Mouse (Mus musculus) small intestine, adult 10 weeks (tissue): Measurements from ENCODE around the gene Mosmo. TPM values are rescaled to one million over a fixed set of nuclear protein-coding genes. Genes with fewer than 3 reads are reported as not detected.

Source experiments
- polyA plus RNA-seq: library from polyadenylated mRNA; stranded (reverse); fragments of 350-450 nt; fragmentation: Illumina TruSeq; extraction: RNeasy Lipid Tissue Mini Kit (QIAGEN cat#74804); gene quantifications from one replicate; pipeline ENCODE4 v1.2.3, GENCODE M21; 2014; ENCODE audit warnings: low replicate concordance

Gene Mosmo
- 23.7 TPM for polyA plus RNA-seq

DNA sequence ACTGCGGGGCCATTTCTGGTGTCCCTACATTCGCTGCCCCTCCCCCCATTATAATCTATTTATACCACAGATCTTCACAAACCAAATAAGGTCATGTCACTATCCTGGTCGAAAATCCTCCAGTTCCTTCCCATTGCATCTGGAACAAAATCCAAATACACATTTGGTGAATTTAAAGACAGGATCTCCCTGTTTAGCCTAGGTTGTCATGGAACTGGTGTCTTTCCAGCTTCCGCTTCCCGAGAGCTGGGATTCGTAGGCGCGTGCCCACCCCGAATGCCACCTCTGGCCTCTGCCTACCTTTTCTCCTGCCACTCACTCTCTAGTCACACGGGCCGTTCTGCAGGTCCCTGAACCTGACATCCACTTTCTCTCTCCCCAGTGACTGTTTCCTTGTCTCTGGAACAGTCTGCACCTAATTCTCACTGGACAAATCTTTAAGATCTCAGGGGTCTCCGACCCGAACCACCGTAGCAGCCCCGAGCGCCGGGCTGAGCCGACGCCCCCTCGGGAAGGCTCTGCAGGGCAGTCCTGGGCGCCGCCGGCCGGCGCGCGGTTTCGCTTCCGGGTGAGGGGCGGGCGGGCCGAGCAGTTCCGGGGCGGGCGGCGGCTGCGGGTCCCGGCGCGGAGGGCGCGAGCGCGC lies at the start of gene Mosmo:
Gene Mosmo, plus strand, starts transcription at position 618 of the 643 bp plus-strand sequence.

DNA sequence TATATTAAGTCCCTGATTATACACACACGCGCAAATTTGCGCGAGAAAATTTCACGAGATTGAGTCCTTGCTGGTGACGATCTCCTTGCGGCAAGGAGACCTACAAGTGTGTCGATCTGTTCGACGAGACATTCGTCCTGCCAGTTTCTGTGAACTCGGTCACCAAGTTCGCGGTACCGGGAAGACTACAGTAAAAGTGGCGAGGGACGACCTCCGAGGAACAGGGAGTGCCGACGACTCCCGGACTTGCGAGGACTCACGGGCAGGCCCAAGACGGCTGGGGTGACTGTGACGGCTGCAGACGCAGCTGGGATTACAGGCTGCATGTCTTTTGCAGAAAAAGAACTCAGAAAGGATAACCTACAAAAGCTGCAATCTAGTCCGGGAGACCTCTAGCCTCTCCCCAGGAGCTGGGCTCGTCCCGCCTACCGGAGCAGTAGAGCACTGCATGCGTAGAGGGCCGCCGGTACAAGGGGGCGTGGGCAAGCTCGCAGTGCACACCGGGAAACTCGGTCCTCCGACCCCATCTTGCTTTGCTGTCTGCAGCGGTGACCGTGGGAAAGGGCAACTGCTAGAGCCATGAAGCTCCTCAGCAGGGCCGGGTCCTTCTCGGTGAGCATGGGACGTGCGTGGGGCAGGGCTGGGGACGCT lies 42.6 kb upstream of the Mosmo start, which contains the start of gene Uqcrc2:
Gene Uqcrc2, plus strand, starts transcription at position 466 of the 651 bp plus-strand sequence.

DNA sequence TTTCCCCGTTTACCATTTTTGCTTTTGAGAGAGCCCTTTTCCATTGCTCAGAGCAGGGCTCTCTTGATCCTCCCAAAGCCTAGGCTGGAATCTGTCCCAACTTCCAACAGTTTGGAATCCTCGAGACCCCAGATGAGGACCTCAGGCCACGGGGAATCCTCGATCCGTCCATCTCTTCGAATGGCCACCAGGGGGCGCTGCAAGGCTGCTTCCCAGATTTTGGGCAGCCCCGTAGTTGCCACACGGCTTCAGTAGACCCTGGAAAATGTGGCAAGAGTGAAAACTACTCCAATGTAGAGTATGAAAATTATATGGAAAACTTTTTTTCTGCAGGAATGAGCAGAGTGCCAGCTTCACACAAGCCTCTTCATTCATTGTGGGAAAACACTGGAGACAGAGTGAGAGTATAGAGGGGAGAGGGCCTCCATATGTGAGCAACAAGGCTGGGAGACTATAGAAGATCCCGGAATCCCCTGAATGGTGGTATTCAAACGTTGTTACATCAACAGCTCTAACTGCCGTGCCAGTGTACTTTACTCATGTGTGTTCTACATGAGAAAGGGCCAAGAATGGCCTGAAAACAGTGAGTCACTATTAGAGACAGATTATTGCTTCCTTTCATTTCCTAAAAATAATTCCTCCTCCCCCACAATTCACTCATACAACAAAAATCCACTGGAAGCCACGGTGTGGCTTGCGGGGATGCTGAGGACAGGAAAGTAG lies 7.1 kb upstream of the Mosmo start, which contains the start of gene Pdzd9:
Gene Pdzd9, minus strand, starts transcription at position 191 of the 723 bp plus-strand sequence.

DNA sequence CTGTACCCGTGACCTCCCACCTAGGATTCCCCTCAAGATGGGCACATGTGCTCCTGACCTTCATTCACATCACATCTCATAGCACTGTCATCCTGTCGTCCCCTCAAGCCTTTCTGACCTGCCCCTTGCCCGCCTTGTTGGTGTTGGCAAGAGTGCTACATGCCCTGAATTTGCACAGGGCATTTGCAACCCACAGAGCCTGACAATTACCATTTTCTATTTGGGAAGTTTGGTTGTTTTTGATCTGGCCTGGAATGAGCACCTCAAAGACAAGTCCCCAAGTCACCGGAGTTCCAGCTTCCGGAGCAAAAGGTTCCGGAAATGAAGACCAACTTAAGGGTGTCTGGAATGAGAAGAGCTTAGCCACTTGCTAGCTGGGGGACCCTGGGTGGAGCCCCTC lies 61.6 kb downstream of the Mosmo start, which contains the start of gene Vwa3a:
Gene Vwa3a, plus strand, starts transcription at position 301 of the 400 bp plus-strand sequence.

Other genes starting within 250 kb of the Mosmo start
- gene Uqcrc2, start 42.4 kb upstream of the Mosmo start, polyA plus RNA-seq: 730 TPM
- not detected for gene Pdzd9, start 7.3 kb upstream of the Mosmo start, polyA plus RNA-seq
- not detected for gene Vwa3a, start 61.7 kb downstream of the Mosmo start, polyA plus RNA-seq
- gene Gm5737, start 134.7 kb downstream of the Mosmo start, polyA plus RNA-seq: not detected
- gene Eef2k, start 165.2 kb downstream of the Mosmo start, polyA plus RNA-seq: 2.9 TPM
- gene Polr3e, start 240.1 kb downstream of the Mosmo start, polyA plus RNA-seq: 7.6 TPM